ENCODE assay signal across 15 mouse cellular contexts in the genomic region with DNA sequence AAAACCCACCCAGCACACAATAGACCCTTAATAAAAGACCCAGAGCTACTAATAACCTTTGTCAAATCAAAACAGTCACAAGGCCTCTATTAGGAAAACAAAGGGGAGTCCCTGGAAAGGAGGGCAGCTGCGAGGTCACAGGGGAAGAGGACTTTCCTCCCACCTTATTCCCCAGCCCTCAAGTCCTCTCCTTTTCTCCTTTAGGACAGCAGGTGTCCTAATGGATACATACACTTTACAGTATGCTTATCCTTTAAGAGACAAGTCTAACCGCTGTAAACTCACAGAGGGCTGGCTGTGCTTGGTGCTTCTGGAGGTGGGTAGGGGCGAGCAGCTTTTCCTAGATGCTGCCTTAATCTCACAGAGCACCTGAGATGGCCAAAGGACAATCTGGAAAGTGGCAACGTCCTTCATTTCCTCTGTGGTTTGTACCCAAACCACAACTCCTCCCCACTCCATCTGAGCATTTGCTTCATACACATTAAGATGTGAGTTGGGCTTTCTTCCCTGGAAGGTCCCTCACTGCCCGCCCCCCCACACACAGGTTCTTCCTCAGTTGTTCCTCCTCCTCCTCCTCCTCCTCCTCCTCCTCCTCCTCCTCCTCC. TPM values are rescaled to one million over a fixed set of nuclear protein-coding genes. Genes with fewer than 3 reads are reported as not detected.
DNase-seq lines count a peak whose midpoint lies in the region; ATAC-seq and TF ChIP-seq lines count a peak whose summit lies in the region.
"Had no signal": no experiment of that assay in that cellular context is flagged by ENCODE, and none has a peak within 500 bp of the region (broad histone marks: within the 10 kb centered on the region; RNA-seq: fewer than 3 reads in every experiment).

No protein-coding gene starts in this region.

- H3K4me1 ChIP-seq in stomach, embryonic 15.5 days: peaks cover 24% of the 10 kb centered on the region
- H3K4me1 ChIP-seq in stomach, postnatal 0 days (replicated peaks; ENCODE audit: control insufficient read depth, insufficient read depth): peaks cover 2% of the 10 kb centered on the region; the same call in 1 of the 2 replicates
- peaks cover 46% of the 10 kb centered on the region for H3K4me1 ChIP-seq in limb, embryonic 10.5 days

- H3K4me2 ChIP-seq in stomach, embryonic 15.5 days: no peak overlapping the region
- H3K4me2 ChIP-seq in stomach, postnatal 0 days (replicated peaks; ENCODE audit: low read depth): no peak overlapping the region

- peak; percentile 40 for DNase-seq in heart, adult 11 months
- no peak for DNase-seq in heart, adult 9 months (ENCODE audit: low spot score in 2 of 2)
- DNase-seq in stomach, postnatal 0 days (ENCODE audit: low spot score): no peak
- DNase-seq in limb, embryonic 10.5 days (ENCODE audit: low spot score): no peak
- no peak for DNase-seq in cerebellum, postnatal 10 days
- no peak for DNase-seq in adrenal gland, adult (ENCODE audit: inconsistent age in 2 of 2, low spot score in 1 of 2)
- no peak for DNase-seq in left cerebral cortex, postnatal 14 days (ENCODE audit: low spot score in 2 of 2)
- DNase-seq: adrenal gland, postnatal 10 days; cerebellum, postnatal 25 days; gastrocnemius, adult 2 months; layer of hippocampus, adult 9-11 months; lung, postnatal 36 days; thymus, postnatal 25 days had no signal

- no peak for TF ChIP-seq EP300 in stomach, postnatal 0 days (optimal IDR thresholded peaks at IDR 0.05)

- H3K36me3 ChIP-seq in stomach, embryonic 15.5 days: no peaks in the 10 kb centered on the region; the same call in 1 of the 2 replicates
- H3K36me3 ChIP-seq in stomach, postnatal 0 days (ENCODE audit: control insufficient read depth, insufficient read depth, low read length): no peaks in the 10 kb centered on the region
- peaks cover 17% of the 10 kb centered on the region for H3K36me3 ChIP-seq in limb, embryonic 10.5 days

- TF ChIP-seq CTCF in stomach, postnatal 0 days (IDR thresholded peaks at IDR 0.05; ENCODE audit: low read depth): no peak

- H3K4me3 ChIP-seq in stomach, embryonic 15.5 days (replicated peaks): no peak overlapping the region
- no peak overlapping the region for H3K4me3 ChIP-seq in stomach, postnatal 0 days (ENCODE audit: low read depth, low read length)
- H3K4me3 ChIP-seq in limb, embryonic 10.5 days: 0 out of 2 replicates have a peak overlapping the region, but pooled peaks have one; percentile 23
- H3K4me3 ChIP-seq: gastrocnemius, adult 2 months; myocyte had no signal

- H3K27ac ChIP-seq in stomach, embryonic 15.5 days: peak overlapping the region; percentile 59; the same call in 1 of the 2 replicates
- no peak overlapping the region; the same call in 1 of the 2 replicates for H3K27ac ChIP-seq in stomach, postnatal 0 days (replicated peaks)
- H3K27ac ChIP-seq in limb, embryonic 10.5 days: peak overlapping the region; percentile 85
- H3K27ac ChIP-seq: gastrocnemius, adult 2 months had no signal

- ATAC-seq in stomach, embryonic 15.5 days (ENCODE audit: insufficient read depth, low FRiP score, low read depth): no peak
- no peak for ATAC-seq in stomach, postnatal 0 days (ENCODE audit: low FRiP score, low TSS enrichment)

- WGBS in stomach, embryonic 15.5 days: 47% methylated on average over 5 of the region's 5 CpGs
- WGBS in stomach, postnatal 0 days: 54% methylated on average over 5 of the region's 5 CpGs
- 29% methylated on average over 5 of the region's 5 CpGs for WGBS in limb, embryonic 10.5 days

- H3K9me3 ChIP-seq in stomach, embryonic 15.5 days: no peaks in the 10 kb centered on the region
- H3K9me3 ChIP-seq in stomach, postnatal 0 days (ENCODE audit: control insufficient read depth, low read length): no peaks in the 10 kb centered on the region
- H3K9me3 ChIP-seq in limb, embryonic 10.5 days (replicated peaks): no peaks in the 10 kb centered on the region

- intact Hi-C loops in left cerebral cortex, postnatal 14 days (cut with DNase I): no loop called here

- no peak overlapping the region for H3K9ac ChIP-seq in stomach, embryonic 15.5 days
- H3K9ac ChIP-seq in stomach, postnatal 0 days (ENCODE audit: low read length): no peak overlapping the region

- H3K27me3 ChIP-seq in stomach, embryonic 15.5 days (replicated peaks): no peaks in the 10 kb centered on the region
- no peaks in the 10 kb centered on the region for H3K27me3 ChIP-seq in stomach, postnatal 0 days (ENCODE audit: control insufficient read depth, insufficient read depth, low read length)
- no peaks in the 10 kb centered on the region for H3K27me3 ChIP-seq in limb, embryonic 10.5 days (ENCODE audit: low read depth, poor library complexity, severe bottlenecking)

RNA-seq across cellular contexts. Expression of a gene that starts 42.8 kb away (rescaled TPM):
- 50.0 and 59.3 TPM in 2 replicates for polyA plus RNA-seq in stomach, embryonic 15.5 days (2015; fragmentation: Nextera tagmentation; extraction: Ambion mirVana)
- polyA plus RNA-seq in stomach, postnatal 0 days (2015; fragmentation: Nextera tagmentation; extraction: Ambion mirVana): 19.2 and 20.2 TPM in 2 replicates
- 63.0 and 74.2 TPM in 2 replicates for polyA plus RNA-seq in limb, embryonic 10.5 days (2016; fragmentation: Nextera tagmentation; extraction: Ambion mirVana)
- 10 to 100 TPM; 50.6 to 53.3 TPM for total RNA-seq in left cerebral cortex, postnatal 14 days (2021)
